Mouse (Mus musculus) layer of hippocampus, adult 9-10 months (tissue): ENCODE data around the gene Antxr1.
"Not testable (repeated sequence)": the region's sequence is repeated elsewhere in the genome, so short reads cannot be mapped to it uniquely, and the experiment has no call there.

Source experiments
- DNase-seq: peaks from one replicate; pipeline ENCODE4 v3.0.0; 2022; ENCODE audit warnings: low spot score

The Antxr1 gene

GRCm38 (mm10) chr6:87101281-87101954 lies 234.2 kb downstream of the Antxr1 start:
- peak; percentile 93 for DNase-seq

GRCm38 (mm10) chr6:87100297-87101020 lies 235.2 kb downstream of the Antxr1 start:
- no peak for DNase-seq

GRCm38 (mm10) chr6:87099671-87100296 lies 235.8 kb downstream of the Antxr1 start:
- no peak for DNase-seq

- DNase-seq: no peak
Observed at GRCm38 (mm10) chr6:87099261-87099660, 236.4 kb downstream of the Antxr1 start.

- not testable (repeated sequence) for DNase-seq
Observed at GRCm38 (mm10) chr6:87093631-87094030, 242.0 kb downstream of the Antxr1 start.

- DNase-seq: no peak
Observed at GRCm38 (mm10) chr6:87092476-87092875, 243.1 kb downstream of the Antxr1 start.

GRCm38 (mm10) chr6:87090877-87091276 lies 244.7 kb downstream of the Antxr1 start:
- DNase-seq: no peak

- DNase-seq: no peak
Observed at GRCm38 (mm10) chr6:87088356-87088755, 247.3 kb downstream of the Antxr1 start.

GRCm38 (mm10) chr6:87085026-87085425 lies 250.6 kb downstream of the Antxr1 start:
- DNase-seq: no peak
